Mouse (Mus musculus) liver, embryonic 14.5 days (tissue): ENCODE data around the gene Dnajc15. TPM values are rescaled to one million over a fixed set of nuclear protein-coding genes. Genes with fewer than 3 reads are reported as not detected.

ENCODE experiments used
- ATAC-seq: fragments of 200-750 bp; cut with Nextera tagmentation; 2 replicates; pipeline ENCODE4 v1.8.0; 2017; ENCODE audit warnings: moderate number of reproducible peaks, mild to moderate bottlenecking, moderate library complexity; ENCODE audit not compliant: insufficient read depth
- DNase-seq, 3 experiments: peaks; one replicate each; pipeline ENCODE4 v3.0.0-alpha.2; 2012 to 2013; ENCODE audit warnings: low read depth in 3 of 3, low spot score in 3 of 3
- H3K27ac ChIP-seq: fragments of 300-500 bp; sonication (generic); 2 replicates; pipeline ENCODE4 v1.5.1; 2014; ENCODE audit warnings: moderate library complexity, mild to moderate bottlenecking, control low read depth, inconsistent platforms
- H3K27me3 ChIP-seq: fragments of 300-500 bp; sonication (generic); 2 replicates; pipeline ENCODE4 v1.6.1; 2014; ENCODE audit warnings: mild to moderate bottlenecking, low read length, moderate library complexity; ENCODE audit not compliant: control insufficient read depth, insufficient read depth
- H3K36me3 ChIP-seq: fragments of 300-500 bp; sonication (generic); replicated peaks from 2 replicates; pipeline ENCODE4 v1.6.1; 2014; ENCODE audit warnings: low read depth; ENCODE audit not compliant: control insufficient read depth, insufficient read depth
- H3K4me1 ChIP-seq, 2 experiments: fragments of 200-500 bp in 1 of 2; fragments of 300-500 bp in 1 of 2; sonication (generic) in 1 of 2; replicated peaks; 2 replicates each; pipeline ENCODE4 v1.6.1; 2012 to 2014; ENCODE audit warnings: antibody characterized with exemption in 1 of 2, inconsistent platforms in 1 of 2, low read length in 1 of 2; ENCODE audit not compliant: control insufficient read depth in 2 of 2, insufficient read depth in 2 of 2
- H3K4me2 ChIP-seq: fragments of 300-500 bp; sonication (generic); 2 replicates; pipeline ENCODE4 v1.6.1; 2014; ENCODE audit warnings: low read depth, mild to moderate bottlenecking, control low read depth, moderate library complexity
- H3K4me3 ChIP-seq, 2 experiments: fragments of 200-500 bp in 1 of 2; fragments of 300-500 bp in 1 of 2; sonication (generic) in 1 of 2; 2 replicates each; pipeline ENCODE4 v1.5.1; 2012 to 2014; ENCODE audit warnings: low read depth in 2 of 2, low read length in 2 of 2, mild to moderate bottlenecking in 2 of 2, control low read depth in 1 of 2, inconsistent platforms in 1 of 2, moderate library complexity in 1 of 2; ENCODE audit not compliant: insufficient read depth in 1 of 2
- H3K9ac ChIP-seq: fragments of 300-500 bp; sonication (generic); replicated peaks from 2 replicates; pipeline ENCODE4 v1.6.1; 2014; ENCODE audit warnings: mild to moderate bottlenecking, control low read depth, moderate library complexity
- H3K9me3 ChIP-seq: fragments of 300-500 bp; sonication (generic); 2 replicates; pipeline ENCODE4 v1.6.1; 2016; ENCODE audit warnings: low read length, mixed read lengths; ENCODE audit not compliant: control insufficient read depth
- CTCF ChIP-seq: IDR thresholded peaks from 2 replicates; pipeline ENCODE4 v1.5.1; 2016; ENCODE audit warnings: antibody characterized with exemption, low read depth, control low read depth
- EP300 ChIP-seq: IDR thresholded peaks from 2 replicates; pipeline ENCODE4 v1.6.1; 2016; ENCODE audit warnings: antibody characterized with exemption, low read depth
- WGBS: fragments of 180-500 bp; shearing (Covaris S2); extraction: QIAGEN DNeasy Blood & Tissue Kit; methylation state at CpG from one replicate; pipeline ENCODE4 v1.1.7; 2014; ENCODE audit not compliant: insufficient replicate concordance; 5-methylcytosine and 5-hydroxymethylcytosine counted together
- polyA plus RNA-seq, 2 experiments: library from polyadenylated mRNA; depleted of rRNA in 1 of 2; stranded (reverse) in 1 of 2; unstranded in 1 of 2; fragments of >200 nt; fragmentation: Nextera tagmentation in 1 of 2; extraction: Ambion mirVana in 1 of 2; gene quantifications; 2 replicates each; pipeline versions ENCODE4 v1.2.1 to v1.2.3; 2012 to 2014

Gene Dnajc15
- polyA plus RNA-seq, 2 experiments = 7.1 to 59.7 TPM

GRCm38 (mm10) chr14:77796506-77796905 is 78.4 kb downstream of the Dnajc15 start:
- ATAC-seq (no peak), DNase-seq (no peak)
- WGBS = 65% methylated on average over 4 of the region's 4 CpGs
- no peaks in the 10 kb centered on the region for H3K27me3 ChIP-seq
- no peak overlapping the region for H3K9ac ChIP-seq
- no peak overlapping the region for H3K4me2 ChIP-seq
- no peak for TF ChIP-seq EP300
- TF ChIP-seq CTCF = no peak
- no peaks in the 10 kb centered on the region for H3K36me3 ChIP-seq
- no peak overlapping the region for H3K27ac ChIP-seq
- no peaks in the 10 kb centered on the region for H3K9me3 ChIP-seq
- no peak overlapping the region for H3K4me3 ChIP-seq
- H3K4me1 ChIP-seq = no peaks in the 10 kb centered on the region; a peak in 1 of 4 replicates

- no peaks in the 10 kb centered on the region for H3K36me3 ChIP-seq
- no peaks in the 10 kb centered on the region; a peak in 1 of 4 replicates for H3K4me1 ChIP-seq
- no peak overlapping the region for H3K27ac ChIP-seq
- no peak overlapping the region for H3K4me2 ChIP-seq
- H3K27me3 ChIP-seq = no peaks in the 10 kb centered on the region
- TF ChIP-seq CTCF (no peak), EP300 (no peak)
- DNase-seq (no peak), ATAC-seq (no peak)
- no peaks in the 10 kb centered on the region for H3K9me3 ChIP-seq
- 22% methylated on average over 5 of the region's 5 CpGs for WGBS
- H3K9ac ChIP-seq = no peak overlapping the region
- no peak overlapping the region for H3K4me3 ChIP-seq
Observed at GRCm38 (mm10) chr14:77795240-77795639, 79.7 kb downstream of the Dnajc15 start.

- TF ChIP-seq CTCF = no peak
- TF ChIP-seq EP300 = no peak
- 41% methylated on average over 7 of the region's 7 CpGs for WGBS
- no peak for ATAC-seq
Observed at GRCm38 (mm10) chr14:77794285-77794949, 80.5 kb downstream of the Dnajc15 start.

GRCm38 (mm10) chr14:77792998-77793397 is 81.9 kb downstream of the Dnajc15 start:
- H3K27ac ChIP-seq = no peak overlapping the region
- DNase-seq (no peak), ATAC-seq (no peak)
- H3K9me3 ChIP-seq = no peaks in the 10 kb centered on the region
- no peak for TF ChIP-seq EP300
- no peak for TF ChIP-seq CTCF
- H3K36me3 ChIP-seq = no peaks in the 10 kb centered on the region
- no peaks in the 10 kb centered on the region; a peak in 1 of 4 replicates for H3K4me1 ChIP-seq
- WGBS = 74% methylated on average over 6 of the region's 6 CpGs
- H3K4me2 ChIP-seq = no peak overlapping the region
- H3K4me3 ChIP-seq = no peak overlapping the region
- no peak overlapping the region for H3K9ac ChIP-seq
- H3K27me3 ChIP-seq = no peaks in the 10 kb centered on the region

More at GRCm38 (mm10) chr14:77794285-77794949, 80.5 kb downstream of the Dnajc15 start:
- no peaks in the 10 kb centered on the region for H3K36me3 ChIP-seq
- no peaks in the 10 kb centered on the region for H3K27me3 ChIP-seq
- no peak overlapping the region for H3K4me3 ChIP-seq
- no peaks in the 10 kb centered on the region; a peak in 1 of 4 replicates for H3K4me1 ChIP-seq
- no peaks in the 10 kb centered on the region for H3K9me3 ChIP-seq
- H3K9ac ChIP-seq = no peak overlapping the region
- H3K27ac ChIP-seq = no peak overlapping the region
- no peak overlapping the region for H3K4me2 ChIP-seq
- no peak for DNase-seq

GRCm38 (mm10) chr14:77783217-77783616 is 91.7 kb downstream of the Dnajc15 start:
- Histone ChIP-seq H3K4me1 (no peaks in the 10 kb centered on the region), H3K9ac (no peak overlapping the region), H3K27ac (no peak overlapping the region), H3K4me3 (no peak overlapping the region), H3K36me3 (no peaks in the 10 kb centered on the region), H3K27me3 (no peaks in the 10 kb centered on the region), H3K4me2 (no peak overlapping the region), H3K9me3 (no peaks in the 10 kb centered on the region)
- ATAC-seq (no peak), DNase-seq (no peak)
- TF ChIP-seq EP300 (no peak), CTCF (peak; percentile 44; the same call in 1 of the 2 replicates)
